Mouse (Mus musculus): ENCODE data around the gene Cwc27. TPM values are rescaled to one million over a fixed set of nuclear protein-coding genes. Genes with fewer than 3 reads are reported as not detected.

The Cwc27 gene
- not detected in 2 replicates for polyA plus RNA-seq (2012; ENCODE audit: insufficient read depth, insufficient read length, low replicate concordance, missing spikeins)

DNA sequence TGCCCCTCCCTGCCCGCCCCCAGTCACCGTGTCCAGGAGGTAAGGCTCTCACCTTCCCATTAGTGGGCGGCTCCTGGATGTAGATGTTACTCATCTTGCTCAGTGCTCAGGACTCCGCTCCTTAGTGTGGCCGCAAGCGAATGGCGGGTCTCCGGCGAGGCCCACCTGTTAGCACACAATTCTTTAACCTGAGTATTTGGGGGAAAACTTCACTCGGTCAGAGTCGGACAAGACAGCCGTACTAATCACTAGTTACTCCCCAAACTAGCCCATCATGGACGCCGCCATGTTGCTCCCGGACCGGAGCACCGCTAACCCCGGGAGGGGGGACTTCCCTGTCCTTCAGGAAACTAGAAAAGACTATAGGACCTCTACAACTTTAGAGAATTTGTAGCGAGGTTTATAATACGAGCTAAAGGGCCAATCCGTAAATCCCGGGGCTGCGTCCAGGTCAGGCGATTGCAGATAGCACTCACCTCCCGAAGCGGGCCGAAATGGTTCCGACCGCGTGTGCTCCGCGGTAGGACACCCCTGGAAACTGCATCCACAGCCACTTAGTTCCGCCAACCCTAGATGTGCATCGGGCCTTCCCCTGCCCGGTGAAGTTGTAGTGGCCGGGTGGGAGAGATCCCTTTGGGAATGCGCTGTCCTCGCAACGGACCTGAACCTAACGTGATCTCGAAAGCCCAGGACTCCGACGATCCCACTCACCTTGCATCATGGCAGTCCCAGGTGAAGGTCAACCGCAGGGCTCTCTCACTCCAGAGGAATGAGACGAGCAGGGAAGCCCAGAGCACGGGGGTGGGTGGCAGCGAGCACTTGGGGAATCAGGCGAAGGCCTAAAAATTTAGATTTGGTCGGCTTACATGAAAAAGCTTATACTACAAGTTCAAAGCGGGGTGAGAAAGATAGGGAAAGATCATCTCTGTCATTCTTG, at the start of gene Cwc27:
Gene Cwc27 (minus strand): TSS at position 508 of the 937 bp plus-strand sequence.
- H3K4me3 ChIP-seq (ENCODE audit: insufficient read depth, low read depth, low read length), result peak within 1 kb of the TSS; percentile 76
- H3K27ac ChIP-seq (ENCODE audit: insufficient read depth, low read depth, low read length), result peak within 1 kb of the TSS; percentile 96
- TF ChIP-seq CTCF (IDR thresholded peaks at IDR 0.05; ENCODE audit: insufficient read depth, low read depth, low read length) (no peak), POLR2A (IDR thresholded peaks at IDR 0.05; ENCODE audit: insufficient read depth, low read depth, low read length) (peak; percentile 31; the same call in 1 of the 2 replicates)
- peaks cover 5% of the 10 kb centered on the region; the same call in 1 of the 2 replicates for H3K4me1 ChIP-seq (ENCODE audit: control insufficient read depth, insufficient read depth, low read length)
- WGBS, result under 1% methylated on average over 50 of the region's 50 CpGs

- Histone ChIP-seq H3K4me1 (ENCODE audit: control insufficient read depth, insufficient read depth, low read length) (peaks cover 8% of the 10 kb centered on the region), H3K27ac (ENCODE audit: insufficient read depth, low read depth, low read length) (no peak overlapping the region), H3K4me3 (ENCODE audit: insufficient read depth, low read depth, low read length) (no peak overlapping the region)
- 71% methylated on average over 5 of the region's 5 CpGs for WGBS
- no peak for TF ChIP-seq POLR2A (IDR thresholded peaks at IDR 0.05; ENCODE audit: insufficient read depth, low read depth, low read length)
These were observed 49.8 kb upstream of the Cwc27 start for GRCm38 (mm10) chr13:104866726-104867125.

DNA sequence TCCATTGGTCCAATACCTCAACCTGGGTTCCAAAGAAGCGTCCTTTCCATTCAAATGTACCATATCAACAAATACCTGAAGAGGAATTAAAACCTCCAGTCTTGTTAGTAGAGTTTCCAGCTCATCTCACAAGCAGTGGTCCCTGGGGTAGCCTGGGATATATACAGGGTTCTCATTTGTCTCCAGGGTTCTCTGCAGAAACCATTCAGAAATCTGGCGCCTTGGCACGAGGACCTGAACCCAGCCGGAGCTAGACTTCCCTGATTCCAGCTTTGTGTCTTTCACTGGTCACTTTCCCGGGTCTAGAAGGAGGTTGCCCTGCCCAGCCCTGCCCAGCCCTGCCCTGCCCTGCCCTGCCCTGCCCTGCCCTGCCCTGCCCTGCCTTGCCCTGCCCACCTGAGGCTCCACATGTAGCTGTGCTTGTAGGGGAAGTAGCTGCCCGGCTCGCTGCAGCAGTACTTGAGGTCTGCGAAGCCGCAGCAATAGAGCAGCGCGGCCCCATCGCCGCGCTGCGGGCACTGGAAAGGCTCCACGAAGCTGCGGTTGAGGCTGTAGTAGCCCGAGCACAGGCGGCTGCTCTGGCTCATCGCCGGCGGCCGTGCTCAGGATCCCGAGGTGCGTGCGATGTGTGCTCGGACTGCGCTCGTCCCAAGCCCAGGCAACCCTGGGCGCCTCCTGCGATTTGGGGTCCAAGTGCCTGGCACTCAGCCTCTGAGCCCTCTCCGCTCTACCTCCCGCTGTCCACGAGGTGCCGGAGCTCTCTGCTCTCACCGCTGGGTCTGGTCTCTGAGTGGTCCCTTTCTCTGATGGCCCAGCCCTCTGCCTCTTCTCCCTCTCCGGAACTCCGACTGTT, 46.4 kb upstream of the Cwc27 start, which contains the start of gene Shisal2b:
Gene Shisal2b (minus strand): TSS at position 767 of the 853 bp plus-strand sequence.
- Histone ChIP-seq H3K4me3 (ENCODE audit: insufficient read depth, low read depth, low read length) (peak within 1 kb of the TSS; percentile 47), H3K4me1 (ENCODE audit: control insufficient read depth, insufficient read depth, low read length) (peaks cover 8% of the 10 kb centered on the region), H3K27ac (ENCODE audit: insufficient read depth, low read depth, low read length) (no peak within 1 kb of the TSS)
- TF ChIP-seq CTCF (IDR thresholded peaks at IDR 0.05; ENCODE audit: insufficient read depth, low read depth, low read length), result no peak
- TF ChIP-seq POLR2A (IDR thresholded peaks at IDR 0.05; ENCODE audit: insufficient read depth, low read depth, low read length), result no peak
- WGBS, result 4% methylated on average over 38 of the region's 38 CpGs

GRCm38 (mm10) chr13:104853645-104854044, 36.7 kb upstream of the Cwc27 start:
- Histone ChIP-seq H3K4me3 (ENCODE audit: insufficient read depth, low read depth, low read length) (no peak overlapping the region), H3K27ac (ENCODE audit: insufficient read depth, low read depth, low read length) (no peak overlapping the region), H3K4me1 (ENCODE audit: control insufficient read depth, insufficient read depth, low read length) (no peaks in the 10 kb centered on the region)
- WGBS, result 89% methylated on average over 2 of the region's 2 CpGs
- TF ChIP-seq CTCF (IDR thresholded peaks at IDR 0.05; ENCODE audit: insufficient read depth, low read depth, low read length) (no peak), POLR2A (IDR thresholded peaks at IDR 0.05; ENCODE audit: insufficient read depth, low read depth, low read length) (no peak)

DNA sequence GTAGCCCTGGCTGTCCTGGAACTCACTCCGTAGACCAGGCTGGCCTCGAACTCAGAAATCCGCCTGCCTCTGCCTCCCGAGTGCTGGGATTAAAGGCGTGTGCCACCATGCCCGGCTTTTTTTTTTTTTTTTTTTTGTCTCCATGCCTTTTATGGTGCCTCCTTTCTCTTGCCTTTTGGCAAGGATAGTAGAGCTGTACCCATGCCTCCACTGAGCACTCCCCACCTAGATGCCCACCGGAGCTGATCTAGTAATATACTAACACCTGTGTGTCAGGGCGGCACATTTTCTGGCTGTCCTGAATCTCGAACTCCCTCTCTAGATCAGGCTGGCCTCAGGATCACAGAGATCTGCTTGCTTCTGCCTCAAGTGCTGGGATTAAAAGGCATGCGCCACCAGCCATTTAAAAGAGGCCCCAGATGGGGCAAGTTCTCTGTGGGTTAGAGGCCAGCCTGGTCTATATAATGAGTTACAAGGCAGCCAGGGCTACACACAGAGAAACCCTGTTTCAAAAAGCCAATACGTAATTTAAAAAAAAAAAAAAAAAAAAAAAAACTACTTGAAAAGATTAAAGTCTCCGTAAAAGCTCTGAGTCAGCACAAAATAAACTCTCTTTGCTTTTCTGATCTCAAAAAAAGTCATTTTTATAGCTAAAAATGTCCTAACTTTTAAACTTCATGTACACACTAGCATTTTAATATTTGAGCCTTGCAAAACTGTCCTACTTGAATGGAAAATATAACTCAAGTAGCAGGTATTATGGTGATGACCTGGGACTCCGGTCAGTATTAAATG, 26.6 kb upstream of the Cwc27 start:
- Histone ChIP-seq H3K4me1 (ENCODE audit: control insufficient read depth, insufficient read depth, low read length) (no peaks in the 10 kb centered on the region), H3K27ac (ENCODE audit: insufficient read depth, low read depth, low read length) (no peak overlapping the region), H3K4me3 (ENCODE audit: insufficient read depth, low read depth, low read length) (no peak overlapping the region)
- no peak for TF ChIP-seq CTCF (IDR thresholded peaks at IDR 0.05; ENCODE audit: insufficient read depth, low read depth, low read length)
- no peak for TF ChIP-seq POLR2A (IDR thresholded peaks at IDR 0.05; ENCODE audit: insufficient read depth, low read depth, low read length)
- 85% methylated on average over 12 of the region's 13 CpGs for WGBS

DNA sequence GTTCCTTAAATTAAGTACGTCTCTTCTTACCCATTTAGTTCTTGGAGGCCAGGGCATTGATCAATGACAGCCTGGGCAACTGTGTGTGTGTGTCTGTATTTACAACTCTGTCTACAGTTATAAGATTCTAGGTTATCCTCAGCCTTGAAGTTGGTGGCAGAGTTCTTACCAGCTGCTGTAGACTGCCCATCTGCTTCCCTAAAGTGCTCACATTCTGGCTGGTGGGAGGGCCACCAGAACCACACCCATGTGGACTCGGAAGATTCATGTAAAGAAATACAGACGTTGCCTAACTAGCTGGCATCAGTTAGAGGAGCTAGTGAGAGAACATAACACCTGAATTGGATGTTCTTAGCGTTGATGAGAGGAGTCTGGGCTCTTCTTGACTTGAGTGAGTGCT, 25.0 kb upstream of the Cwc27 start:
- H3K4me1 ChIP-seq (ENCODE audit: control insufficient read depth, insufficient read depth, low read length), result no peaks in the 10 kb centered on the region
- no peak for TF ChIP-seq POLR2A (IDR thresholded peaks at IDR 0.05; ENCODE audit: insufficient read depth, low read depth, low read length)
- no peak for TF ChIP-seq CTCF (IDR thresholded peaks at IDR 0.05; ENCODE audit: insufficient read depth, low read depth, low read length)
- no peak overlapping the region for H3K27ac ChIP-seq (ENCODE audit: insufficient read depth, low read depth, low read length)
- 79% methylated on average over 4 of the region's 4 CpGs for WGBS
- no peak overlapping the region for H3K4me3 ChIP-seq (ENCODE audit: insufficient read depth, low read depth, low read length)

DNA sequence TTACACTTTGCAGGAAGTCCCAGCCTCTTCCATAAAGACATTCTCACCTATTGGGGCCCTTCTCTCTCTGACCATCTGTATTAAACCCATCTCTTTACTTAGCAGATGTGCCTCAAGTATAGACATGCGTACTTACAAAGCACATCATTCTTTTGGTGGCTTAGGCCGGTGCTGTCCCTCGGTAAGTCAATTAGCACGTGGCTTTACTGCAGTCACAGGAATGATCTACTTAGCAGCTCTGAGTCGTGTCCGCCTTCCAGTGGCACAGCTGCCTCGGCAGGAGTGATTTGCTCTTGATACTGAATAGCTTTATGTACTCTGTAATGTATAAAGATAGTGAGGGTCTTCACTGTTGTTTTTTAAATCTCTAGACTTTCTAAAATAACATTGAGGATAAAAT, 20.7 kb upstream of the Cwc27 start:
- H3K27ac ChIP-seq (ENCODE audit: insufficient read depth, low read depth, low read length), result no peak overlapping the region
- no peaks in the 10 kb centered on the region for H3K4me1 ChIP-seq (ENCODE audit: control insufficient read depth, insufficient read depth, low read length)
- no peak overlapping the region for H3K4me3 ChIP-seq (ENCODE audit: insufficient read depth, low read depth, low read length)
- TF ChIP-seq CTCF (IDR thresholded peaks at IDR 0.05; ENCODE audit: insufficient read depth, low read depth, low read length) (no peak), POLR2A (IDR thresholded peaks at IDR 0.05; ENCODE audit: insufficient read depth, low read depth, low read length) (no peak)
- WGBS, result 79% methylated on average over 7 of the region's 7 CpGs

DNA sequence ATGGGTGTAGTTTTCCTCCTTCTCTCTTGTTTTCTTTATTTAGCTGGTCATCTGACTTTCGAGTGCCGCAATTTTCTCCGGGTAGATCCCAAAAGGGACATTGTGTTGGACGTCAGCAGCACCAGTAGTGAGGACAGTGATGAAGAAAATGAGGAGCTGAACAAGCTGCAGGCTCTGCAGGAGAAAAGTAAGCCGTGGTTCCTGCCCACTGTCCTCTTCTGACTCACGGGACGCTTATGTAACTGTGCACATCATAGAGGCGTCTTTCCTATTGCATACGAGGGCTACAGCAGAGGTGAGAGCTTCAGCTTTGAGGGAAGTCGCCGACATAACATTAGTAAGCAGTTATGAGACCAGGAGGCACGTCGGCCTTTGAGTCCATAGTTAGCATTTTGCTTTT, 15.9 kb upstream of the Cwc27 start:
- Histone ChIP-seq H3K4me1 (ENCODE audit: control insufficient read depth, insufficient read depth, low read length) (no peaks in the 10 kb centered on the region), H3K27ac (ENCODE audit: insufficient read depth, low read depth, low read length) (no peak overlapping the region), H3K4me3 (ENCODE audit: insufficient read depth, low read depth, low read length) (no peak overlapping the region)
- TF ChIP-seq POLR2A (IDR thresholded peaks at IDR 0.05; ENCODE audit: insufficient read depth, low read depth, low read length) (no peak), CTCF (IDR thresholded peaks at IDR 0.05; ENCODE audit: insufficient read depth, low read depth, low read length) (no peak)
- 95% methylated on average over 13 of the region's 13 CpGs for WGBS
